ENCODE assay signal across 19 mouse cellular contexts in genomic region chr5:74211346-74211745, GRCm38 (mm10). TPM values are rescaled to one million over a fixed set of nuclear protein-coding genes. Genes with fewer than 3 reads are reported as not detected.
DNase-seq lines count a peak whose midpoint lies in the region; ATAC-seq and TF ChIP-seq lines count a peak whose summit lies in the region.
"Had no signal": no experiment of that assay in that cellular context is flagged by ENCODE, and none has a peak within 500 bp of the region (broad histone marks: within the 10 kb centered on the region; RNA-seq: fewer than 3 reads in every experiment).

No protein-coding gene starts in this region.

- H3K4me3 ChIP-seq in heart, embryonic 12.5 days: no peak overlapping the region
- H3K4me3 ChIP-seq in intestine, embryonic 16.5 days (ENCODE audit: low read length): no peak overlapping the region
- H3K4me3 ChIP-seq in intestine, postnatal 0 days (ENCODE audit: low read depth, low read length): no peak overlapping the region
- H3K4me3 ChIP-seq in midbrain, embryonic 10.5 days: no peak overlapping the region
- H3K4me3 ChIP-seq in midbrain, embryonic 15.5 days: no peak overlapping the region
- no peak overlapping the region for H3K4me3 ChIP-seq in limb, embryonic 14.5 days (replicated peaks; ENCODE audit: low read length)
- no peak overlapping the region for H3K4me3 ChIP-seq in forebrain, embryonic 16.5 days (replicated peaks; ENCODE audit: low read length)
- H3K4me3 ChIP-seq: erythroblast, embryonic 14.5 days; hindbrain, embryonic 12.5 days; kidney, embryonic 15.5 days; layer of hippocampus, adult 2 months; midbrain, embryonic 12.5 days had no signal

- H3K9me3 ChIP-seq in heart, embryonic 12.5 days (replicated peaks): no peaks in the 10 kb centered on the region
- H3K9me3 ChIP-seq in intestine, embryonic 16.5 days (ENCODE audit: control insufficient read depth, low read length): no peaks in the 10 kb centered on the region
- H3K9me3 ChIP-seq in intestine, postnatal 0 days (ENCODE audit: control insufficient read depth): no peaks in the 10 kb centered on the region
- H3K9me3 ChIP-seq in midbrain, embryonic 10.5 days (replicated peaks): no peaks in the 10 kb centered on the region
- no peaks in the 10 kb centered on the region for H3K9me3 ChIP-seq in midbrain, embryonic 15.5 days
- no peaks in the 10 kb centered on the region for H3K9me3 ChIP-seq in limb, embryonic 14.5 days (ENCODE audit: control insufficient read depth, low read length)
- H3K9me3 ChIP-seq in forebrain, embryonic 16.5 days (ENCODE audit: control insufficient read depth, low read length): no peaks in the 10 kb centered on the region
- H3K9me3 ChIP-seq: hindbrain, embryonic 12.5 days; kidney, embryonic 15.5 days; midbrain, embryonic 12.5 days had no signal

- 54% methylated on average over 11 of the region's 11 CpGs for WGBS in heart, embryonic 12.5 days
- 69% methylated on average over 11 of the region's 11 CpGs for WGBS in intestine, embryonic 16.5 days
- 72% methylated on average over 11 of the region's 11 CpGs for WGBS in intestine, postnatal 0 days
- WGBS in midbrain, embryonic 10.5 days: 84% methylated on average over 11 of the region's 11 CpGs
- WGBS in midbrain, embryonic 15.5 days: 70% methylated on average over 11 of the region's 11 CpGs
- WGBS in limb, embryonic 14.5 days: 64% methylated on average over 11 of the region's 11 CpGs
- WGBS in forebrain, embryonic 16.5 days: 83% methylated on average over 11 of the region's 11 CpGs

- no peak overlapping the region for H3K9ac ChIP-seq in heart, embryonic 12.5 days
- no peak overlapping the region for H3K9ac ChIP-seq in intestine, embryonic 16.5 days (ENCODE audit: low read depth, low read length)
- no peak overlapping the region for H3K9ac ChIP-seq in intestine, postnatal 0 days (ENCODE audit: low read depth, low read length)
- H3K9ac ChIP-seq in midbrain, embryonic 15.5 days: no peak overlapping the region
- no peak overlapping the region for H3K9ac ChIP-seq in limb, embryonic 14.5 days (ENCODE audit: low read depth, low read length, severe bottlenecking)
- no peak overlapping the region for H3K9ac ChIP-seq in forebrain, embryonic 16.5 days (replicated peaks; ENCODE audit: low read depth, low read length)
- H3K9ac ChIP-seq: hindbrain, embryonic 12.5 days; kidney, embryonic 15.5 days; midbrain, embryonic 12.5 days had no signal

- H3K27me3 ChIP-seq in heart, embryonic 12.5 days (replicated peaks): no peaks in the 10 kb centered on the region
- H3K27me3 ChIP-seq in intestine, embryonic 16.5 days (replicated peaks; ENCODE audit: control insufficient read depth, insufficient read depth, low read length): no peaks in the 10 kb centered on the region
- no peaks in the 10 kb centered on the region for H3K27me3 ChIP-seq in intestine, postnatal 0 days (replicated peaks; ENCODE audit: control insufficient read depth, insufficient read depth, low read length)
- 0 out of 2 replicates have a peak, but pooled peaks cover 5% of the 10 kb centered on the region for H3K27me3 ChIP-seq in midbrain, embryonic 10.5 days (ENCODE audit: low read depth, poor library complexity, severe bottlenecking)
- H3K27me3 ChIP-seq in midbrain, embryonic 15.5 days (replicated peaks): no peaks in the 10 kb centered on the region
- no peaks in the 10 kb centered on the region for H3K27me3 ChIP-seq in limb, embryonic 14.5 days (ENCODE audit: control insufficient read depth, insufficient read depth, low read length)
- H3K27me3 ChIP-seq in forebrain, embryonic 16.5 days (replicated peaks; ENCODE audit: control insufficient read depth, insufficient read depth, low read length): no peaks in the 10 kb centered on the region
- H3K27me3 ChIP-seq: CH12.LX; hindbrain, embryonic 12.5 days; kidney, embryonic 15.5 days; midbrain, embryonic 12.5 days had no signal

- H3K36me3 ChIP-seq in heart, embryonic 12.5 days: no peaks in the 10 kb centered on the region
- H3K36me3 ChIP-seq in intestine, embryonic 16.5 days (ENCODE audit: control insufficient read depth, insufficient read depth, low read length): no peaks in the 10 kb centered on the region
- H3K36me3 ChIP-seq in intestine, postnatal 0 days (ENCODE audit: control insufficient read depth, insufficient read depth): no peaks in the 10 kb centered on the region
- no peaks in the 10 kb centered on the region for H3K36me3 ChIP-seq in midbrain, embryonic 10.5 days
- H3K36me3 ChIP-seq in midbrain, embryonic 15.5 days (replicated peaks): no peaks in the 10 kb centered on the region
- H3K36me3 ChIP-seq in limb, embryonic 14.5 days (ENCODE audit: control insufficient read depth, insufficient read depth, low read length): no peaks in the 10 kb centered on the region
- no peaks in the 10 kb centered on the region for H3K36me3 ChIP-seq in forebrain, embryonic 16.5 days (ENCODE audit: control insufficient read depth, insufficient read depth)
- H3K36me3 ChIP-seq: hindbrain, embryonic 12.5 days; kidney, embryonic 15.5 days; midbrain, embryonic 12.5 days had no signal

- peak; percentile 91 for DNase-seq in heart, adult 11 months
- no peak for DNase-seq in midbrain, embryonic 10.5 days (ENCODE audit: low spot score)
- no peak for DNase-seq in limb, embryonic 14.5 days (ENCODE audit: low spot score)
- DNase-seq: cerebellum, adult 9-10 months; right cerebral cortex, postnatal 25 days; thymus, adult 18-20 months had no signal

- no peak for TF ChIP-seq CTCF in intestine, postnatal 0 days (IDR thresholded peaks at IDR 0.05; ENCODE audit: low read depth)

- ATAC-seq in heart, embryonic 12.5 days (ENCODE audit: insufficient number of reproducible peaks, low FRiP score): no peak
- 0 out of 2 replicates have a peak, but pooled peaks have one; percentile 28 for ATAC-seq in intestine, embryonic 16.5 days
- no peak for ATAC-seq in intestine, postnatal 0 days
- ATAC-seq in midbrain, embryonic 15.5 days (replicated peaks): no peak
- ATAC-seq in limb, embryonic 14.5 days (ENCODE audit: low FRiP score, low read depth): no peak
- ATAC-seq in forebrain, embryonic 16.5 days: no peak
- ATAC-seq: forebrain, embryonic 14.5 days had no signal

- H3K4me2 ChIP-seq in heart, embryonic 12.5 days: no peak overlapping the region
- no peak overlapping the region for H3K4me2 ChIP-seq in intestine, embryonic 16.5 days (ENCODE audit: low read depth, low read length)
- no peak overlapping the region for H3K4me2 ChIP-seq in intestine, postnatal 0 days (replicated peaks; ENCODE audit: low read depth)
- H3K4me2 ChIP-seq in midbrain, embryonic 15.5 days: no peak overlapping the region
- H3K4me2 ChIP-seq in limb, embryonic 14.5 days (replicated peaks; ENCODE audit: low read depth, low read length, severe bottlenecking): no peak overlapping the region
- no peak overlapping the region for H3K4me2 ChIP-seq in forebrain, embryonic 16.5 days (ENCODE audit: low read length)
- H3K4me2 ChIP-seq: hindbrain, embryonic 12.5 days; kidney, embryonic 15.5 days; midbrain, embryonic 12.5 days had no signal

- H3K4me1 ChIP-seq in heart, embryonic 12.5 days (replicated peaks): peaks cover 60% of the 10 kb centered on the region
- peaks cover 16% of the 10 kb centered on the region for H3K4me1 ChIP-seq in intestine, embryonic 16.5 days (ENCODE audit: control insufficient read depth, insufficient read depth, low read length)
- 0 out of 2 replicates have a peak, but pooled peaks cover 2% of the 10 kb centered on the region for H3K4me1 ChIP-seq in intestine, postnatal 0 days (replicated peaks; ENCODE audit: control insufficient read depth, insufficient read depth, low read length)
- H3K4me1 ChIP-seq in midbrain, embryonic 10.5 days: peaks cover 30% of the 10 kb centered on the region
- peaks cover 6% of the 10 kb centered on the region; the same call in 1 of the 2 replicates for H3K4me1 ChIP-seq in midbrain, embryonic 15.5 days
- peaks cover 20% of the 10 kb centered on the region for H3K4me1 ChIP-seq in limb, embryonic 14.5 days (ENCODE audit: control insufficient read depth, insufficient read depth, low read length)
- peaks cover 12% of the 10 kb centered on the region for H3K4me1 ChIP-seq in forebrain, embryonic 16.5 days (replicated peaks; ENCODE audit: control insufficient read depth, insufficient read depth, low read length)

- TF ChIP-seq POLR2A in limb, embryonic 14.5 days (IDR thresholded peaks at IDR 0.05; ENCODE audit: borderline replicate concordance, extremely low read depth, insufficient read depth, insufficient read length): no peak

- no peak overlapping the region for H3K27ac ChIP-seq in heart, embryonic 12.5 days (ENCODE audit: poor library complexity, severe bottlenecking)
- no peak overlapping the region for H3K27ac ChIP-seq in intestine, embryonic 16.5 days (ENCODE audit: low read length)
- H3K27ac ChIP-seq in intestine, postnatal 0 days (ENCODE audit: low read depth, low read length): no peak overlapping the region
- H3K27ac ChIP-seq in midbrain, embryonic 10.5 days (replicated peaks): 0 out of 2 replicates have a peak overlapping the region, but pooled peaks have one; percentile 23
- H3K27ac ChIP-seq in midbrain, embryonic 15.5 days: no peak overlapping the region
- H3K27ac ChIP-seq in limb, embryonic 14.5 days (replicated peaks; ENCODE audit: low read depth, low read length): peak overlapping the region; percentile 48; the same call in 1 of the 2 replicates
- H3K27ac ChIP-seq in forebrain, embryonic 16.5 days (ENCODE audit: low read length): no peak overlapping the region
- H3K27ac ChIP-seq: hindbrain, embryonic 12.5 days; kidney, embryonic 15.5 days; layer of hippocampus, adult 2 months; macrophage; midbrain, embryonic 12.5 days had no signal

RNA-seq across cellular contexts. Expression of gene Rasl11b, which starts 16.3 kb away (rescaled TPM):
- 107 TPM in 2 replicates for polyA plus RNA-seq in heart, embryonic 12.5 days (2016; fragmentation: Nextera tagmentation; extraction: Ambion mirVana)
- polyA plus RNA-seq in intestine, embryonic 16.5 days (2015; fragmentation: Nextera tagmentation; extraction: Ambion mirVana): 31.5 and 37.6 TPM in 2 replicates
- polyA plus RNA-seq in intestine, postnatal 0 days (2015; fragmentation: Nextera tagmentation; extraction: Ambion mirVana): 15.9 and 19.4 TPM in 2 replicates
- polyA plus RNA-seq in midbrain, embryonic 10.5 days (2016; fragmentation: Nextera tagmentation; extraction: Ambion mirVana): 27.3 and 30.3 TPM in 2 replicates
- 11.4 and 12.9 TPM in 2 replicates for polyA plus RNA-seq in midbrain, embryonic 15.5 days (2015; fragmentation: Nextera tagmentation; extraction: Ambion mirVana)
- 111 and 146 TPM in 2 replicates for polyA plus RNA-seq in limb, embryonic 14.5 days (2012; rRNA removed)
- polyA plus RNA-seq in limb, embryonic 14.5 days (2014; fragmentation: Nextera tagmentation; extraction: Ambion mirVana): 102 and 116 TPM in 2 replicates
- polyA plus RNA-seq in forebrain, embryonic 16.5 days (2015; fragmentation: Nextera tagmentation; extraction: Ambion mirVana): 31.2 and 41.5 TPM in 2 replicates
- polyA plus RNA-seq: erythroblast, embryonic 14.5 days; macrophage had no signal

Comparison
In these comparisons a context has a peak if more than half of its experiments do, and no peak if none do; other contexts are left out.
1. H3K27ac ChIP-seq: peak in midbrain, embryonic 10.5 days (single experiment) and limb, embryonic 14.5 days (single experiment); none in heart, embryonic 12.5 days (single experiment), intestine, embryonic 16.5 days (single experiment), intestine, postnatal 0 days (single experiment), midbrain, embryonic 15.5 days (single experiment) and forebrain, embryonic 16.5 days (single experiment).